Mouse (Mus musculus) heart, embryonic 10.5 days (tissue): ENCODE measurements around the gene Rbpj. TPM values are rescaled to one million over a fixed set of nuclear protein-coding genes. Genes with fewer than 3 reads are reported as not detected.

Experiments
- DNase-seq: peaks from one replicate; pipeline ENCODE4 v3.0.0-alpha.2; 2017; ENCODE audit warnings: low spot score
- H3K27ac ChIP-seq: fragments of 300-500 bp; sonication (generic); 2 replicates; pipeline ENCODE4 v1.5.1; 2016; ENCODE audit warnings: mild to moderate bottlenecking
- H3K27me3 ChIP-seq: fragments of 300-500 bp; sonication (generic); 2 replicates; pipeline ENCODE4 v1.6.1; 2016; ENCODE audit warnings: mild to moderate bottlenecking; ENCODE audit not compliant: poor library complexity, insufficient read depth, severe bottlenecking
- H3K36me3 ChIP-seq: fragments of 300-500 bp; sonication (generic); 2 replicates; pipeline ENCODE4 v1.6.1; 2016; ENCODE audit warnings: mild to moderate bottlenecking, moderate library complexity
- H3K4me1 ChIP-seq: fragments of 300-500 bp; sonication (generic); 2 replicates; pipeline ENCODE4 v1.6.1; 2016; ENCODE audit warnings: mild to moderate bottlenecking
- H3K4me3 ChIP-seq: fragments of 300-500 bp; sonication (generic); 2 replicates; pipeline ENCODE4 v1.5.1; 2016; ENCODE audit warnings: mild to moderate bottlenecking, moderate library complexity
- H3K9me3 ChIP-seq: fragments of 300-500 bp; sonication (generic); 2 replicates; pipeline ENCODE4 v1.6.1; 2016; ENCODE audit warnings: mild to moderate bottlenecking, moderate library complexity
- WGBS: fragments of 180-500 bp; shearing (Covaris S2); methylation state at CpG from one replicate; pipeline ENCODE4 v1.1.7; 2016; 5-methylcytosine and 5-hydroxymethylcytosine counted together
- polyA plus RNA-seq: library from polyadenylated mRNA; unstranded; fragments of >200 nt; fragmentation: Nextera tagmentation; extraction: Ambion mirVana; gene quantifications from 2 replicates; pipeline ENCODE4 v1.2.1, GENCODE M21; 2016

Gene Rbpj
- polyA plus RNA-seq, 1 experiment from 2014 or later, result 24.6 TPM

DNA sequence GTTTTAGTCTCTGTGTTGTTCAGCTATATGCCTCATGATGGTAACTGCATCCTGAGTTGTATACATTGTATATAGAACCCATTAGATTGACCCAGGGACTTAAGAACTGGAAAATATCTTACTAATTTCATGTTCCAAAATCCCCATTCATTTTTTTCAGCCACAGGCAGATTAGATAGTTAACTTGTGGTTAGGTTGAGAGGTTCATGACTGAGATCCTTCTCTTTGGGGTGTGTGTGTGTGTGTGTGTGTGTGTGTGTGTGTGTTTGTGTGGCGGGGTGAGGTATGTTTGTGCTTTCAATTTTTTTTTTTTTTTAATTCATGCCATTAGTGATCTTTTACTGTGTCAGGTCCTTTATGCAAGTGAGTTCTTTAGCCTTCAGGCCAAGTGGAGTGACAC is 133.2 kb downstream of the Rbpj start:
- Histone ChIP-seq H3K4me1 (peaks cover 3% of the 10 kb centered on the region; the same call in 1 of the 2 replicates), H3K4me3 (no peak overlapping the region), H3K27me3 (no peaks in the 10 kb centered on the region), H3K27ac (no peak overlapping the region), H3K36me3 (no peaks in the 10 kb centered on the region), H3K9me3 (no peaks in the 10 kb centered on the region)
- 100% methylated on average over 1 of the region's 1 CpGs for WGBS
- DNase-seq, result no peak

DNA sequence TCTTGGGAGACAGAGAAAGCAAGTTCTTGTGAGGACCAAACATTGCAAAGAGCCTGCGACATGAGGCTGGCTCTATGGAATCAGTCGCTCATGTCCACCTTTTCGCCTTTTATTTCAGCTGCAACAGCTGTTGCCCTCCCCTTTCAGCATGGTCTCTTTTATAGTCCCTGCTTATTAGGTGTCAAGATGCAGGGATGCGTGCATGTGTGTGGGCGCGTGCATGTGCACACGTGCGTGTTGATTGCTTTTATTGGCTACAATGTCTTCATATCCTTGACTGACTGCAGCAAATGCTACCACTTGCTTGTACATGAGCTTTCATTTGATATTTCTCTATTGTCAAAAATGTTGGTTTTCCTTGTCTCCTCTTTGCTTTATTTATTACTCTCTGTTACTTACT is 136.2 kb downstream of the Rbpj start:
- Histone ChIP-seq H3K27ac (no peak overlapping the region), H3K27me3 (no peaks in the 10 kb centered on the region), H3K36me3 (no peaks in the 10 kb centered on the region), H3K4me1 (peaks cover 2% of the 10 kb centered on the region; the same call in 1 of the 2 replicates), H3K9me3 (no peaks in the 10 kb centered on the region), H3K4me3 (no peak overlapping the region)
- DNase-seq, result no peak
- WGBS, result 92% methylated on average over 8 of the region's 8 CpGs

DNA sequence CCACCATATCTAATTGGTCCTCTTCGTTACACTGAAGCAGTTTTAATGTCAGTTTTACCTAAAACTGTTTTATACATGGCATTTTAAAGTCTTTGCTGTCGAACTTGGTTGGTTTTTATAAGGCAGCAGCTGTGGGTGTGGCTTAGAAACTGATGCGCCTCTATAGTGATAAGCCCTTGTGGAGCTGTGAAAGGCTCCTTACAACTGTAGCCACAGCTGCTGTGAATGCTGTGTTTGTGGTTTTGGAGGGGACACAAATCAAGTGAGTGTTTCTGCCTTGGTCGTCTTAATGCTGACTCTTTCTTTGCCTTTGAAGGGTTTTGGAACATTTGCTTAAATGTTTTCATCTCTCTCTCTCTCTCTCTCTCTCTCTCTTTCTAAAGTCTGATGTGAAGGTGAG is 139.5 kb downstream of the Rbpj start:
- H3K27me3 ChIP-seq, result no peaks in the 10 kb centered on the region
- H3K4me3 ChIP-seq, result no peak overlapping the region
- no peaks in the 10 kb centered on the region for H3K9me3 ChIP-seq
- WGBS, result 71% methylated on average over 4 of the region's 4 CpGs
- no peak overlapping the region for H3K27ac ChIP-seq
- no peak for DNase-seq
- H3K4me1 ChIP-seq, result peaks cover 3% of the 10 kb centered on the region; the same call in 1 of the 2 replicates
- no peaks in the 10 kb centered on the region for H3K36me3 ChIP-seq

DNA sequence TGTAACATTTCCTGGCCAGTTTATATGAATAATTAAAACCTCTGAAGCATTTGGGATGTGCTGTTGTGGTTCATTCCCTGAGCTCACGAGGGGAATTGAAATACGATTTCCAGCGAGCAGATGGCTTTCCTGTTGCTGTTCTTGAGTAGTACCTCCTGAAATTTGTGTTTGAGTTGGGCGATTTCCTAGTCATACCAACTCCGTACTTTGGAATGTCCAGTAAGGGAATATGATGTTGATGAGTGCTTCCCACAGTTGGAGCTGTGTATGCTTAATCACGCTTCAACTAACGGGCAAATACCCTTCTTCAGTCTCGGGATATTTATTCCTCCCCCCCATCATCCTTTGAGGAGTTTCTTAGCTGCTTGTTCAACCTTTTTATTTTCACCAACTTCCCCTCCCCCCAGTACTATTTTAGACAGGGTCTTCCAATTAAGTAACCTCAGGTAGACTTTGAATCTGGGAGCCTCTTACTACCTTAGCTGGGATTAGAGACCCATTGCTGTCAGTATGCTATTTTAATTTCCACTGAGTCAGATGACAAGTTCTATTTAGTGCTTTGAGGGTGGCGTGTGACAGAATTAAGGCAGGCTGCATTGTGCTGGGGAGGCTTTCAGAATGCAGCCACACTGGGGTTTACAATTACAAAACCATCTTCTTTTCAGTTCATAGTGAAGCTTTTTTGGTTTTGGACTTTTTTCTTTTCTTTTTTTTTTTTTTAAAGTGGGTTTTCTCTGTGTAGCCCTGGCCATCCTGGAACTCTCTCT is 141.5 kb downstream of the Rbpj start:
- Histone ChIP-seq H3K27me3 (no peaks in the 10 kb centered on the region), H3K4me3 (no peak overlapping the region), H3K27ac (no peak overlapping the region), H3K36me3 (no peaks in the 10 kb centered on the region), H3K9me3 (no peaks in the 10 kb centered on the region), H3K4me1 (peaks cover 3% of the 10 kb centered on the region; the same call in 1 of the 2 replicates)
- DNase-seq, result no peak
- WGBS, result 78% methylated on average over 9 of the region's 9 CpGs

DNA sequence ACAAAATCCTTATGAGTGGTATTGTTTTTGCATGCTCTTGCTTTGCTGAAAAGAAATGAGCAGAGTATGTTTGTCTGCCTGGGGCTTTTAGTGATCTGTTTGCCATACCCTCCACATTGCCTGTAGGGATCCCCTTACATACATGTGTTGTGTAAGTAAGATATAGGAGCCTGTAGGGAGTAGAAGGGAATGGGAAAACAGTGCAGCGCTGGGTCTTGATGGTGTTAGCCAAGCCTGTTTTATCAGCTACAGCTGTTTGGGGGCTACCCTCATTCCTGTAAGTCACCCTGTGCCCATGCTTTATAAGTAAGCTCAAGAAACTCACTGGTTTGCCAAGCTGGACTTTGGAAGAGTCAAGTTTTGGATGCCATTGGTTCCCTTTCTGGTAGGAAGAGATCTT is 152.9 kb downstream of the Rbpj start:
- Histone ChIP-seq H3K4me1 (no peaks in the 10 kb centered on the region), H3K36me3 (0 out of 2 replicates have a peak, but pooled peaks cover 6% of the 10 kb centered on the region), H3K9me3 (0 out of 2 replicates have a peak, but pooled peaks cover 5% of the 10 kb centered on the region), H3K27ac (no peak overlapping the region), H3K27me3 (no peaks in the 10 kb centered on the region), H3K4me3 (no peak overlapping the region)
- no peak for DNase-seq
- WGBS, result 89% methylated on average over 1 of the region's 1 CpGs

DNA sequence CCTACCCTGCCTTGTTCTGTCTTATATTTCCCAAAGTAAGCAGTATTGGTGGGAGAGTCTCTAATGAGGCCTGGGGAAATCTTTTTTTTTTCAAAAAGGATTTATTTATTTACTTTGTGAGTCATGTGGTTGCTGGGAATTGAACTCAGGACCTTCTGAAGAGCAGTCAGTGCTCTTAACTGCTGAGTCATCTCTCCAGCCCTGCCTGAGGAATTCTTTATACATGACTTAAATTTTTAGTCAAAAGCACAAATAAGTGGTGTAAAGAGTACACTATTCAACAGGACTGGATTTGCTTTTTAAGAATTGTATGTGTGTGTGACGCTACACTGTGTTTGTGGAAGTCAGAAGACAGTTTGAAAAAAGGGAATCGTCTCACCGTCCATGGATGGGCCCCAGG is 166.1 kb downstream of the Rbpj start:
- 44% methylated on average over 3 of the region's 3 CpGs for WGBS

DNA sequence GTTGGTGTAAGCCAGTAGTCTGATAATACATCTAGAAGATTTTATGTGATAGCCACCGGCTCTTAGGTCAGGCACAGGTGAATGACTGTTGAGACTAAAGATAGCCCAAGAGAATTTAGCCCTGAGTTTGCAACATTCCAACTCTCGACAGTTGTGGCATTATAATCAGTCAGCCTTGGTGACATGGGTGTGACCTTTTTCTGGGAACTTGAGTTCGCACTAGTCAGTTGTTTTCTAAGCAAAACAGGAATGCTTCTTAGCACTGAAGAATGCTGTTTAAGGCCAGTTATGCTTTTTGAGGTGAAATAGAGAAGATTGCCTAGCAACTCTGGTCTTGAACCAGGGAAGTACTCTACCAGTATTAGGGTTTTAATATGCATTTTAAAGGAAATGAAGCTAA is 170.8 kb downstream of the Rbpj start:
- H3K4me3 ChIP-seq, result no peak overlapping the region
- no peaks in the 10 kb centered on the region for H3K36me3 ChIP-seq
- H3K4me1 ChIP-seq, result peaks cover 8% of the 10 kb centered on the region; the same call in 1 of the 2 replicates
- WGBS, result 46% methylated on average over 3 of the region's 3 CpGs
- DNase-seq, result no peak
- no peaks in the 10 kb centered on the region for H3K27me3 ChIP-seq
- no peaks in the 10 kb centered on the region for H3K9me3 ChIP-seq
- no peak overlapping the region for H3K27ac ChIP-seq

More for the DNA sequence above, 166.1 kb downstream of the Rbpj start:
- DNase-seq, result no peak
- Histone ChIP-seq H3K9me3 (no peaks in the 10 kb centered on the region), H3K27me3 (no peaks in the 10 kb centered on the region), H3K4me3 (no peak overlapping the region), H3K4me1 (peaks cover 12% of the 10 kb centered on the region; the same call in 1 of the 2 replicates), H3K27ac (no peak overlapping the region), H3K36me3 (peaks cover 3% of the 10 kb centered on the region)

DNA sequence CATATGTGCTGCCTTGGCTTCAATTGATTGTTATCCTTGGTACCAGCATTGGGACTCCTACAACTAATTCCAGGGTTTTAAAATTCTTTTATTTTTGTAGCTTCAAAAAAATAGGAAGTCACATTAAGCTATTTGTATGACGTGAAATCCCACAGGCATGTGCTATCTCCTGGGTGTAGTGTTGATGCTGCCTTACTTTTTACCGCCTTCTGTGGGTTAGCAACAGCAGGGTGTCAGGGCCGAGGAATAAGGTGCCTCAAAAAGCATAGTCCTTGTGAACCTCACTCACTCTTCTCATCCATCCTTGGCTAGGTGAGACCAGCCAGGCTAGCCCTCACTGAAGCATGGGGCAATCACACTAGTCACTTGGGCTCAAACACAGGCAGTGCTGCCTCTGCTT is 171.3 kb downstream of the Rbpj start:
- H3K27me3 ChIP-seq, result no peaks in the 10 kb centered on the region

DNA sequence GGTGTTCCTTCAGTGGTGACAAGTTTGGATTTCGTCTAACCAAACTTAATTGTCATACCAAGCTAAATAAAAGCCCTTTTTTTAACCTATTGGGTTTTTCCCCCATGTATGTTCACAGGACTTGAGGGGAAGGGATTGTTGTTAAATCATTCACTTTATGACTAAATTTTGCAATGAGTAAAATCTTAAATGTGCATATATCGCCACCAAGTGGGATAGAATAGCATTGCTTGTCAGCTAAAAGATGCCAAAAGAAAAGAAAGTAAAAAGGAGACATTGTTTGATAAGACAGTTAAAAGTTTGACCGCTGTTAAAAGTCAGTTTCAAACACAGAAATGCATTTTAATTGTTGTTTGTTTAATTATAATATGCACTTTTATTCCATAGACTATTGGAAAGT is 172.7 kb downstream of the Rbpj start:
- no peaks in the 10 kb centered on the region for H3K4me1 ChIP-seq
- H3K4me3 ChIP-seq, result no peak overlapping the region
- H3K27me3 ChIP-seq, result no peaks in the 10 kb centered on the region
- peaks cover 12% of the 10 kb centered on the region for H3K36me3 ChIP-seq
- DNase-seq, result no peak
- WGBS, result 74% methylated on average over 3 of the region's 3 CpGs
- H3K27ac ChIP-seq, result no peak overlapping the region
- H3K9me3 ChIP-seq, result no peaks in the 10 kb centered on the region

More for the DNA sequence above, 171.3 kb downstream of the Rbpj start:
- no peak overlapping the region for H3K4me3 ChIP-seq
- H3K9me3 ChIP-seq, result no peaks in the 10 kb centered on the region
- peaks cover 4% of the 10 kb centered on the region; the same call in 1 of the 2 replicates for H3K4me1 ChIP-seq
- DNase-seq, result no peak
- H3K36me3 ChIP-seq, result peaks cover 2% of the 10 kb centered on the region
- WGBS, result 77% methylated on average over 3 of the region's 3 CpGs
- H3K27ac ChIP-seq, result no peak overlapping the region

DNA sequence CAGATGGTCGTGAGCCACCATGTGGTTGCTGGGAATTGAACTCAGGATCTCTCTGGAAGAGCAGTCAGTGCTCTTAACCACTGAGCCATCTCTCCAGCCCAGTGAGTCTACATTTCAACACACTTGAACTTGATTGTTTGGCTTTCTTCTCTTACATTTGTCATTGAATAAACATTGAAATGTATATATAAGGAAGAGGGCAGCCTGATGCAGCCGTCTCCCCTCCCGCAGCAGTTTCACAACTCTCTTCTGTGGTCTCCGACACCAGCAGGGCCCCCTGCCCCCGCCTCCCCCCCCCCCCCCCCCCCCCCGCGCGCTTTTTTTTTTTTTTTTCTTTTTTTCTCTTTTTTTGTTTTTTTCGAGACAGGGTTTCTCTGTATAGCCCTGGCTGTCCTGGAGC is 180.7 kb downstream of the Rbpj start:
- Histone ChIP-seq H3K27ac (no peak overlapping the region), H3K4me1 (no peaks in the 10 kb centered on the region), H3K4me3 (no peak overlapping the region), H3K9me3 (no peaks in the 10 kb centered on the region), H3K27me3 (no peaks in the 10 kb centered on the region), H3K36me3 (peaks cover 35% of the 10 kb centered on the region)
- no peak for DNase-seq
- WGBS, result 90% methylated on average over 3 of the region's 9 CpGs

DNA sequence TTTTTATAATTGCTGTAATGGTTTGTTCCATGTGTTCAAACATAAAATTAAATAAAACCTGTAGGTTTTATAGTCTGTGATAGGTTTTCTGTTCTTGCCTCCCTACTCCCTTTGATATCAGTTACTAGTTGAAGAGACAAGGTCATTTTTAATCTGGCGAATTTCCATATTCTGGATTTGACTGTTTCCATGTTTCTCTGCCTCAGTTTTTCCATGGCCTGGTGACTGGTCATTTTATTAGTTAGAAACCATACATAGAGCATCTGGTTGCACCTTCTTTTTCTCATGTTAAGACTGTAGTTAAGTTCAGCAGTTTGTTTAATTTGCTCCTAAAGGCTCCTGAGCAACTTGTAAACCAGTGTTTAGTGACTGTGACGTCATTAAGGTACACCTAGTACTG is 181.4 kb downstream of the Rbpj start:
- Histone ChIP-seq H3K4me3 (no peak overlapping the region), H3K36me3 (peaks cover 39% of the 10 kb centered on the region), H3K9me3 (no peaks in the 10 kb centered on the region), H3K27me3 (no peaks in the 10 kb centered on the region), H3K4me1 (no peaks in the 10 kb centered on the region), H3K27ac (no peak overlapping the region)
- DNase-seq, result no peak
- 93% methylated on average over 2 of the region's 2 CpGs for WGBS

DNA sequence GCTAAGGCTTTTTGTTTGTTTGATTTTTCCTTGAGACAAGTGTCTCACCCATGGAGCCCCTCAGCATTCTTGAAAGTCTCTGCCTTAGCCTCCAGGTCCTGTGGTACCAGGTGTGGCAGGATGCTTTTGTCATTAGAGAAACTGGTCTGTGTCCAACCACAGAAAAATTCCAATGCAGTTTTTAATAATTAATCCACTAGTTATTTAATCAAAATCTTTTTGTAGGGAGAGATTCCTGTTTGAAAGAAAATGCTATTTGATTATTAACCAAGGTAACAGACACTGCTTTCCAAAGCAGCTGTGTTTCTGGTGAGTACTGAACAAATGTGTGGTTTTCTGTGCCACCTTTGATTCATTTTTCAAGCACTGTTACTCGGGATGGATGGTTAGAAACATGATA is 190.6 kb downstream of the Rbpj start:
- Histone ChIP-seq H3K27me3 (no peaks in the 10 kb centered on the region), H3K9me3 (no peaks in the 10 kb centered on the region), H3K36me3 (peaks cover 15% of the 10 kb centered on the region), H3K27ac (no peak overlapping the region), H3K4me3 (no peak overlapping the region), H3K4me1 (no peaks in the 10 kb centered on the region)
- no peak for DNase-seq
- 44% methylated on average over 1 of the region's 1 CpGs for WGBS

DNA sequence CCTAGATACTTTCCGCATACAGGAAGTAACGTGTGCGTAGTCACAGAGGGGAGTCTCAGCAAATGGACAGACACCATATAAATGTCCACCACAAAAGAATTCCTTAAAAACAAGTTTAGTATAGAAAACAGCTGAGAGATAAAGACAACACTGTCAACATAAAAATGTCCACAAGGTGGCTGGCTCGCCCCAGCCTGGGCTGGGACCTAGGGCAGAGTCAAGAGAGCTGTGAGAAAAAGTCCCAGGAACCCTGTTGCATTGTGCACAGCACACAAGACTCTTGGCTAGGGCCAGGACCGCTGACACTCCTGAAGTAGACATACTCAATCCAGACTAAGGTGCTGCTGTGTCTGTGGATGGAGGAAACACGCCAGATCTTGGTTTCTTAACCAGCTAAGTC is 192.0 kb downstream of the Rbpj start:
- no peaks in the 10 kb centered on the region for H3K27me3 ChIP-seq
- 0 out of 2 replicates have a peak, but pooled peaks cover 4% of the 10 kb centered on the region for H3K36me3 ChIP-seq
- no peak overlapping the region for H3K27ac ChIP-seq
- H3K4me1 ChIP-seq, result no peaks in the 10 kb centered on the region
- no peaks in the 10 kb centered on the region for H3K9me3 ChIP-seq
- 80% methylated on average over 6 of the region's 6 CpGs for WGBS
- no peak for DNase-seq
- no peak overlapping the region for H3K4me3 ChIP-seq

DNA sequence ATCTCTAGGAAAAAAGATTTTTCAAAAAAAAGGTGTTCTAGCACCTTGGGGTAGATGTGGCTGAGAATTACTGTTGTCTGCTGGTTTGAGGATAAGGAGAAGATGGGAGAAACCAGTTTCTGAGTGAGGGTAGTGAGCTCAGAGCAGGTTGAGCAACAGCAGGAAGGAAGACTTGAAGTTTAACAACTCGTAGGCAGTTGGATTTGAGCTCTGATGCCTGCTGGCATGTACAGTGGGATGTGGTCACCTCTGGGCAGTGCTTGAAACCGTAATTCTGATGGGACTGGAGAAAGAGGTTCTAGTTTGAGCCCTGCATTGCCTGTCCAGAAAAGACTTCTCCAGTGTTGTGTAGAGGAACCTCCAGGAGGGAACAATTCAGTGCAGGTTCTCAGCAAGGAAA is 195.6 kb downstream of the Rbpj start:
- H3K4me1 ChIP-seq, result no peaks in the 10 kb centered on the region
- no peak overlapping the region for H3K27ac ChIP-seq
- H3K9me3 ChIP-seq, result no peaks in the 10 kb centered on the region
- H3K27me3 ChIP-seq, result no peaks in the 10 kb centered on the region
- DNase-seq, result no peak
- 75% methylated on average over 2 of the region's 2 CpGs for WGBS
- no peaks in the 10 kb centered on the region for H3K36me3 ChIP-seq
- no peak overlapping the region for H3K4me3 ChIP-seq
